Mouse (Mus musculus) embryonic facial prominence, embryonic 13.5 days (tissue): ENCODE measurements around the gene Tymp. TPM values are rescaled to one million over a fixed set of nuclear protein-coding genes. Genes with fewer than 3 reads are reported as not detected.

Source experiments
- ATAC-seq: fragments of 200-750 bp; cut with Nextera tagmentation; 2 replicates; pipeline ENCODE4 v1.8.0; 2017; ENCODE audit warnings: low read depth; ENCODE audit not compliant: insufficient number of reproducible peaks, insufficient read depth, low FRiP score, low TSS enrichment
- H3K27ac ChIP-seq: fragments of 300-500 bp; sonication (generic); 2 replicates; pipeline ENCODE4 v1.5.1; 2015; ENCODE audit warnings: moderate library complexity, mild to moderate bottlenecking, inconsistent platforms
- H3K27me3 ChIP-seq: fragments of 300-500 bp; sonication (generic); 2 replicates; pipeline ENCODE4 v1.6.1; 2015; ENCODE audit warnings: mild to moderate bottlenecking, inconsistent platforms
- H3K36me3 ChIP-seq: fragments of 300-500 bp; sonication (generic); 2 replicates; pipeline ENCODE4 v1.6.1; 2015; ENCODE audit warnings: mild to moderate bottlenecking, inconsistent platforms
- H3K4me1 ChIP-seq: fragments of 300-500 bp; sonication (generic); 2 replicates; pipeline ENCODE4 v1.6.1; 2015; ENCODE audit warnings: inconsistent platforms
- H3K4me2 ChIP-seq: fragments of 300-500 bp; sonication (generic); 2 replicates; pipeline ENCODE4 v1.6.1; 2015; ENCODE audit warnings: moderate library complexity, mild to moderate bottlenecking, inconsistent platforms
- H3K4me3 ChIP-seq: fragments of 300-500 bp; sonication (generic); 2 replicates; pipeline ENCODE4 v1.5.1; 2015; ENCODE audit warnings: mild to moderate bottlenecking, inconsistent platforms
- H3K9ac ChIP-seq: fragments of 300-500 bp; sonication (generic); 2 replicates; pipeline ENCODE4 v1.6.1; 2015; ENCODE audit warnings: mild to moderate bottlenecking, inconsistent platforms
- H3K9me3 ChIP-seq: fragments of 300-500 bp; sonication (generic); 2 replicates; pipeline ENCODE4 v1.6.1; 2016; ENCODE audit warnings: inconsistent platforms
- WGBS: fragments of 180-500 bp; shearing (Covaris S2); methylation state at CpG from one replicate; pipeline ENCODE4 v1.1.7; 2015; ENCODE audit warnings: mixed read lengths; 5-methylcytosine and 5-hydroxymethylcytosine counted together
- polyA plus RNA-seq: library from polyadenylated mRNA; unstranded; fragments of >200 nt; fragmentation: Nextera tagmentation; extraction: Ambion mirVana; gene quantifications from 2 replicates; pipeline ENCODE4 v1.2.1, GENCODE M21; 2015

Gene Tymp
- polyA plus RNA-seq, 1 experiment from 2014 or later: 1.6 TPM

DNA sequence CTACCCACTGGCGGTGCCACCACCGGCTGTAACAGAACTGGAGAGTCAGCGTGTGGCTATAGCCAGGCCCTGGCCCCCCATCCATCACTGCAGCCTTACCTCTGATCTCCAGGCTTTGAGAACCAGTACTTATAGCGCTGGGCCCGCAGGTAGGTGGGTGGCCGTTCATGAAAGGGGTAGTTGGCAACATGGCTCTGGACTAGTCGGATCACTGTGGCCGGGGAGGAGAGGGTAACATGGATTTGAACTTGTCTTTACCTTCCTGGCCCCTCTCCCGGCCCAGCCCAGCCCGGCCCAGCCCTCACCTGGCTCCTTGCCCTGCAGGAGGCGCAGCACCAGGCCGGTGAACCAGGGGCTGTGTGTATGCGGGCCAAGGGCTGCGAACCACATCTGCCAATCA, 24.8 kb downstream of the Tymp start:
- Histone ChIP-seq H3K9me3 (no peaks in the 10 kb centered on the region), H3K4me3 (no peak overlapping the region), H3K9ac (no peak overlapping the region), H3K4me2 (no peak overlapping the region), H3K27me3 (no peaks in the 10 kb centered on the region), H3K36me3 (peaks cover 44% of the 10 kb centered on the region), H3K27ac (no peak overlapping the region), H3K4me1 (peaks cover 17% of the 10 kb centered on the region)
- WGBS: 90% methylated on average over 14 of the region's 14 CpGs
- ATAC-seq: no peak

- H3K36me3 ChIP-seq: peaks cover 44% of the 10 kb centered on the region
- H3K9me3 ChIP-seq: no peaks in the 10 kb centered on the region
- ATAC-seq: no peak
- no peak overlapping the region for H3K4me3 ChIP-seq
- H3K27me3 ChIP-seq: no peaks in the 10 kb centered on the region
- WGBS: 90% methylated on average over 15 of the region's 15 CpGs
- H3K27ac ChIP-seq: no peak overlapping the region
- no peak overlapping the region for H3K9ac ChIP-seq
- H3K4me2 ChIP-seq: no peak overlapping the region
- H3K4me1 ChIP-seq: peaks cover 14% of the 10 kb centered on the region
Observed at GRCm38 (mm10) chr15:89351302-89351701, 25.5 kb downstream of the Tymp start.

DNA sequence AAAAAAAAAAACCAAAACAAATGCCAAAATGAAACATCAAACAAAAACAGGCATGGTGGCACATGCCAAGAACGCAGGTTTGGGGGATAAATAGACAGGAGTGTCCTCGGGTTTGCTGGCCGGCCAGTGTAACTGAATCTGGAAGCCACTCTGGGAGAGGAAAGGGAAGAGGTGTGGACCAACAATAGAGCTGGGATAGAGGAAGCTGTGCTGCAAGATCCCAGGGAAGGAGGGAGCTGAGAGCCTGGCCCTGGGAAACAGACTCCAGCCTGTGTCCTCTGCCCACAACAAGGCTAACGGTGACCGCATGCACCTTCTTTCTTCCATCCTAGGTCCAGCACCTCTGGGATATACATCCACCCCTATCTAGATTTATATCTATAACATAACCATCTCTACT, 26.4 kb downstream of the Tymp start:
- Histone ChIP-seq H3K9ac (no peak overlapping the region), H3K9me3 (no peaks in the 10 kb centered on the region), H3K4me3 (no peak overlapping the region), H3K27me3 (no peaks in the 10 kb centered on the region), H3K36me3 (peaks cover 44% of the 10 kb centered on the region), H3K27ac (no peak overlapping the region), H3K4me1 (peaks cover 14% of the 10 kb centered on the region), H3K4me2 (no peak overlapping the region)
- ATAC-seq: no peak
- 87% methylated on average over 5 of the region's 5 CpGs for WGBS

DNA sequence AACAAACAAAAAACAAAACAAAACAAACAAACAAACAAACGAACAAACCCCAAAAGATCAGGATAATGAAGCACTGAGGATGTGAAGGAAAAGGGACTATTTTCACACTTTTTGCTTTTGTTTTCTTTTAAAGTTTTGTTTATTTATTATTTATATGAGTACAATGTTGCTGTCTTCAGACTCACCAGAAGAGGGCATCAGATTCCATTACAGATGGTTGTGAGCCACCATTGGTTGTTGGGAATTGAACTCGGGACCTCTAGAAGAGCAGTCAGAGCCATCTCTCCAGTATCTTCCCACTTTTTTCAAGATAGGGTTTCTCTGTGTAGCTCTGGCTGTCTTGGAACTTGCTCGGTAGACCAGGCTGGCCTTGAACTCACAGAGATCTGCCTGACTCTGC, 33.5 kb downstream of the Tymp start:
- no peaks in the 10 kb centered on the region for H3K4me1 ChIP-seq
- WGBS: 83% methylated on average over 3 of the region's 3 CpGs
- no peak for ATAC-seq
- H3K27ac ChIP-seq: no peak overlapping the region
- H3K9ac ChIP-seq: no peak overlapping the region
- H3K27me3 ChIP-seq: no peaks in the 10 kb centered on the region
- H3K4me3 ChIP-seq: no peak overlapping the region
- no peaks in the 10 kb centered on the region for H3K9me3 ChIP-seq
- H3K36me3 ChIP-seq: no peaks in the 10 kb centered on the region
- H3K4me2 ChIP-seq: no peak overlapping the region

DNA sequence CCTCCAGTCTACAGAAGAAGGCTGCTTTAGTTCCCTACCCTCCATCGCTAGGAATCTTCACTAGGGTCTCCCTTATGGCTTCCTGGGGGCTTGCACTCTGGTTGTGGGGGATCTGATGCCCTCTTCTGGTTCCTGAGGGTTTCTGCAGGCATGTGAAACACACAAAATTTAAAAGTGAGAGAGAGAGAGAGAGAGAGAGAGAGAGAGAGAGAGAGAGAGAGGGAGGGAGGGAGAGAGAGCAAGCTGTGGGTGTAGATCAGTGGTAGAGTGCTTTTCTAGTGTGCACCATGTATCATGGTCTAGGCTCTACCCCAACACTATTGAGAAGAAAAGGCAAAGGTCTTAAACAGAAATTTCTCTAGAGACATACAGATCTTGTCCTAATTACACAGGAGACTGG, 35.2 kb downstream of the Tymp start:
- no peak overlapping the region for H3K4me3 ChIP-seq
- no peaks in the 10 kb centered on the region for H3K36me3 ChIP-seq
- no peak overlapping the region for H3K9ac ChIP-seq
- no peaks in the 10 kb centered on the region for H3K9me3 ChIP-seq
- ATAC-seq: no peak
- no peaks in the 10 kb centered on the region for H3K4me1 ChIP-seq
- H3K27ac ChIP-seq: no peak overlapping the region
- no peak overlapping the region for H3K4me2 ChIP-seq
- no peaks in the 10 kb centered on the region for H3K27me3 ChIP-seq
- 50% methylated on average over 1 of the region's 1 CpGs for WGBS

- 87% methylated on average over 3 of the region's 3 CpGs for WGBS
- Histone ChIP-seq H3K9me3 (no peaks in the 10 kb centered on the region), H3K36me3 (no peaks in the 10 kb centered on the region), H3K27ac (no peak overlapping the region), H3K4me1 (no peaks in the 10 kb centered on the region), H3K9ac (no peak overlapping the region), H3K27me3 (no peaks in the 10 kb centered on the region), H3K4me3 (no peak overlapping the region), H3K4me2 (no peak overlapping the region)
- ATAC-seq: no peak
Observed at GRCm38 (mm10) chr15:89340136-89340535, 36.7 kb downstream of the Tymp start.

- Histone ChIP-seq H3K9me3 (no peaks in the 10 kb centered on the region), H3K27me3 (no peaks in the 10 kb centered on the region), H3K4me1 (no peaks in the 10 kb centered on the region), H3K27ac (no peak overlapping the region), H3K4me3 (no peak overlapping the region), H3K9ac (no peak overlapping the region), H3K36me3 (no peaks in the 10 kb centered on the region), H3K4me2 (no peak overlapping the region)
- no peak for ATAC-seq
- WGBS: 83% methylated on average over 2 of the region's 2 CpGs
Observed at GRCm38 (mm10) chr15:89339696-89340095, 37.1 kb downstream of the Tymp start.

- Histone ChIP-seq H3K9ac (no peak overlapping the region), H3K36me3 (no peaks in the 10 kb centered on the region), H3K4me2 (no peak overlapping the region), H3K27me3 (no peaks in the 10 kb centered on the region), H3K9me3 (no peaks in the 10 kb centered on the region), H3K4me3 (no peak overlapping the region), H3K27ac (no peak overlapping the region), H3K4me1 (no peaks in the 10 kb centered on the region)
- ATAC-seq: no peak
- 87% methylated on average over 14 of the region's 14 CpGs for WGBS
Observed at GRCm38 (mm10) chr15:89336422-89336821, 40.4 kb downstream of the Tymp start.

GRCm38 (mm10) chr15:89334774-89335537, 41.9 kb downstream of the Tymp start:
- no peaks in the 10 kb centered on the region for H3K27me3 ChIP-seq
- H3K9ac ChIP-seq: peak overlapping the region; percentile 32; the same call in 1 of the 2 replicates
- no peak overlapping the region for H3K4me3 ChIP-seq
- H3K4me1 ChIP-seq: no peaks in the 10 kb centered on the region
- no peak for ATAC-seq
- no peaks in the 10 kb centered on the region for H3K9me3 ChIP-seq
- 79% methylated on average over 17 of the region's 17 CpGs for WGBS
- no peaks in the 10 kb centered on the region for H3K36me3 ChIP-seq
- no peak overlapping the region for H3K4me2 ChIP-seq
- H3K27ac ChIP-seq: no peak overlapping the region

DNA sequence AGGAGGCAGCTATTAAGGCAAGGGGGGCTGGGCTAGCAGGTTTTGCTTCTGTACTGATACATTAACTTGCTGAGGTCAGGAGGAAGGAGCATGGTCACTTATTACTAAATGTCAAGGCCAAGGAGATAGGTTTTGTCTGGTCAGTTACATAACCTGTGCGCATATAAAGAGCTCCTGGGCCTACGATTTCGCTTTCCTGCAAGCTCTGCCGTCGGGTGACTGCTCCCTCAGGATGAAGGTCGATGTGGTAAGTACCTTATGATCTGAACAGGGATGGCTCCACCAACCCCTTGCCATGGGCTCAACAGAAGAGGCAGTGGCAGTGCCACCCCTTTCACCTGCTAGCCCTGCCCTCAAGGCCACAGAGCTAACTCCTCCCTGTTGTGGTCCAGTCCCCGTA, 42.6 kb downstream of the Tymp start, which contains the start of gene Miox:
Gene Miox (plus strand): TSS at position 128 of the 400 bp plus-strand sequence.
- Histone ChIP-seq H3K4me3 (no peak within 1 kb of the TSS), H3K4me2 (no peak within 1 kb of the TSS), H3K9ac (peak within 1 kb of the TSS; percentile 32; the same call in 1 of the 2 replicates), H3K27ac (no peak within 1 kb of the TSS), H3K27me3 (no peaks in the 10 kb centered on the region), H3K9me3 (no peaks in the 10 kb centered on the region), H3K36me3 (no peaks in the 10 kb centered on the region), H3K4me1 (no peaks in the 10 kb centered on the region)
- ATAC-seq: no peak
- WGBS: 86% methylated on average over 7 of the region's 7 CpGs

GRCm38 (mm10) chr15:89326441-89326840, 50.4 kb downstream of the Tymp start:
- Histone ChIP-seq H3K9ac (no peak overlapping the region), H3K4me3 (no peak overlapping the region), H3K27me3 (peaks cover 23% of the 10 kb centered on the region), H3K27ac (no peak overlapping the region), H3K36me3 (no peaks in the 10 kb centered on the region), H3K4me1 (peaks cover 7% of the 10 kb centered on the region), H3K4me2 (no peak overlapping the region), H3K9me3 (no peaks in the 10 kb centered on the region)
- ATAC-seq: no peak
- 62% methylated on average over 5 of the region's 5 CpGs for WGBS

- Histone ChIP-seq H3K4me2 (no peak overlapping the region), H3K4me1 (peaks cover 7% of the 10 kb centered on the region), H3K27ac (no peak overlapping the region), H3K9ac (no peak overlapping the region), H3K9me3 (no peaks in the 10 kb centered on the region), H3K4me3 (no peak overlapping the region), H3K36me3 (no peaks in the 10 kb centered on the region), H3K27me3 (peaks cover 26% of the 10 kb centered on the region)
- no peak for ATAC-seq
- 81% methylated on average over 4 of the region's 4 CpGs for WGBS
Observed at GRCm38 (mm10) chr15:89323656-89324055, 53.2 kb downstream of the Tymp start.
